Mouse (Mus musculus) megakaryocyte, embryonic 14.5 days (primary cell): ENCODE measurements around the gene Med12. TPM values are rescaled to one million over a fixed set of nuclear protein-coding genes. Genes with fewer than 3 reads are reported as not detected.

Experiments
- H3K27me3 ChIP-seq: replicated peaks from 2 replicates; pipeline ENCODE3; 2012; ENCODE audit warnings: inconsistent platforms
- H3K36me3 ChIP-seq: replicated peaks from 2 replicates; pipeline ENCODE3; 2012; ENCODE audit warnings: low read length, inconsistent platforms, mixed read lengths
- H3K4me1 ChIP-seq: 2 replicates; pipeline ENCODE4 v1.6.1; 2012; ENCODE audit warnings: inconsistent platforms
- H3K4me3 ChIP-seq: replicated peaks from 2 replicates; pipeline ENCODE3; 2012; ENCODE audit warnings: moderate library complexity, mild to moderate bottlenecking, inconsistent platforms
- H3K9me3 ChIP-seq: 2 replicates; pipeline ENCODE4 v1.6.1; 2012; ENCODE audit warnings: inconsistent platforms
- FLI1 ChIP-seq: IDR thresholded peaks from 2 replicates; pipeline ENCODE4 v1.6.1; 2012; ENCODE audit warnings: low read length, inconsistent platforms, mixed read lengths
- GATA1 ChIP-seq: IDR thresholded peaks from 3 replicates; pipeline ENCODE4 v1.6.1; 2012; ENCODE audit warnings: mixed read lengths, low read length, inconsistent platforms, borderline replicate concordance
- polyA plus RNA-seq: library from polyadenylated mRNA; stranded (reverse); fragments of >175 nt; gene quantifications from 2 replicates; pipeline ENCODE4 v1.2.3, GENCODE M21; 2012; ENCODE audit warnings: low replicate concordance; ENCODE audit not compliant: insufficient read depth

The Med12 gene
- polyA plus RNA-seq, result 38.3 and 44.1 TPM in 2 replicates

DNA sequence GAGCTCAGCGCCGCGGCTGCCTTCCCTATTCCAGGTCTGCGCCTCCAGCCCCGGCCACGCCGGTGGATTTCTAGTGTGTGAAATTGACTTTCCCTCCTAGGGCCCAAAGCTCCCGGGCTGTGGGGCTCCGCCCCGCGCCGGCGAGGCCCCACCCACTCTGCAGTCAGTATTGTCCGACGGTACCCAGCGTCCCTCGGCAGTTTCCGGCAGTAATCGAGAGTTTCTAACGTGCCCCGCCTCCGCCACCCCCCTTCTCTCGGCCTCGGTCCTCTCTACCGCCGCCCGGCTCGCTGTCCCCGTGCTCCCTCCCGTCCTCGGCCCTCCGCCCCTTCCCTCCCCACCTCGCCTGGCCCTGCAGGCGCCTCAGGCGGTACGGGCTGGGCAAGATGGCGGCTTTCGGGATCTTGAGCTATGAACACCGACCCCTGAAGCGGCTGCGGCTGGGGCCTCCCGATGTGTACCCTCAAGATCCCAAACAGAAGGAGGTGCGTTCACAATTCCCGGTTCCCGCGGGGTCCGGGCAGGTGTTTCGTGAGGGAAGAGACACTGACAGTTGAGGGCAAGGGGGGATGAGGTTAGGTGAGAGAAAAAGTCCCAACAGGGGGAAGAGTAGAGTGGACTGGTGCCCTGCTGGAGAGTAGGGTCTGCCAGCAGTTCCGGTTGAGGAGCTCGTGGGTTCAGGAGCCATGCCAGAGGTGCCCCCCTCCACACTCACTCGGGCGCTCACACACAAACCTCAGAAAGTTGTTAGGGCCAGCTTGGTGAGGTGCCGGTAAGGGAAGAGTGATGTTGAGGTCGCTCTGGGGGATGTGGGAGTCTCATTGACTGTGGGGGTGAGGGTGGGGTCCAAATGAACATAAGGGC lies at the start of gene Med12:
Gene Med12 (plus strand): TSS at position 156 of the 864 bp plus-strand sequence.
- peaks cover 40% of the 10 kb centered on the region for H3K36me3 ChIP-seq
- H3K4me3 ChIP-seq, result peak within 1 kb of the TSS; percentile 89
- TF ChIP-seq FLI1, result no peak
- no peak for TF ChIP-seq GATA1
- H3K4me1 ChIP-seq, result peaks cover 10% of the 10 kb centered on the region
- peaks cover 20% of the 10 kb centered on the region for H3K27me3 ChIP-seq
- H3K9me3 ChIP-seq, result no peaks in the 10 kb centered on the region

DNA sequence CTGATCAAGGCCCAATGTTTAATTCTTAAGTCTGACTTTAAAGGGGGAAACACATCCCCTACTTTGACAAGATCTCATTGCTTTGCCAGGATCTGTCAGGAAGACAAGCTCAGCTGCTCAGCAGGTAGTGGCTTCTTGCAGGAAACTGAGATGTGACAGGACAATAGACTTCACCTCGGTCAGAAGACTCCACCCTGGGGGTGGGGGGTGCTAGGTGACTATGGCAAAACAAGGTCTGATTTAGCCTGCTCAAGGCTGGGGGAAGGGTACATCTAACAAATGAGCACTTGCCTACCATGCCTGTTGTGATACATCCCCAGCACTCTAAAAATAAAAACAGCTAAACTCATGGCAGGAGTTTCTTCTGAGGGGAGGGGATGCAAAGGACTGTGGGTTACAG lies 28.8 kb upstream of the Med12 start:
- Histone ChIP-seq H3K9me3 (no peaks in the 10 kb centered on the region), H3K4me1 (no peaks in the 10 kb centered on the region), H3K4me3 (no peak overlapping the region), H3K36me3 (no peaks in the 10 kb centered on the region), H3K27me3 (peaks cover 26% of the 10 kb centered on the region)
- TF ChIP-seq FLI1 (no peak), GATA1 (no peak)

DNA sequence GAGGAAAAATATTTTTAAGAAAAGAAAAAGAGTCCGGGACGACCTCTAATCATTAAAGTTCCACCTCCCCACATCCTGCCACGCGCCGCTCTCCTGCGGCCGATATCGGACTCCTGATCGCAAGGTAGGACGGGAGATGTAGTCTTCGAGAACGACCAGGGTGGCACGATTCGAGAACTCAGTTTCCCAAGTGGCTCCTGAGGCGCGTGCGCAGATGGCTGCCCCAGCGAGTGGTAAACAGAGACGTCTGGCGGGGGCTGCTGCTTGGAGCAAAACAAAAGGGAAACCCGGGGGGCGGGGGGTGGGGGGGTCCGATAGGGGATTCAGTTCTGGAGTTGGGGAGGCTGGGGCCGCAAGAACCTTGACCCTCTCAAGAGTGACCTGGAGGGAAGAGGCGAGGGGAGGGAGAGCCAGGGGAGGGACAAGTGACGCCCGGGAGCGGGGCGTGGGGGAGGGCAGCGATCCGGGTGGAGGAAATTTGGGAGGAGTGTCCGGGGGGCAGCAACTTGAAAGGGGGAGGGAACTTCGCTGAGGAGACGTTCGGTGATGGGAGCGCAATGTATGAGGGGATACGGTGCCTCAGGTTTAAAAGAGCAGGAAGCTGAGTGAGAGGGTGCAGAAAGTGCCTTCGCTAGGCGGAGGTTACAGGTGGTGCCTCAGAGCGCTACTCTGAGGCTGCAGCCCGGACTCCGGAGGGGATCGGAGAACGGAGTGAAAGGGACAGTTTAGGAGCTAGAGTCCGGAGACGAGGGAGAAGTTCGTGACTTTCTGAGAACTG lies 19.7 kb upstream of the Med12 start, which contains the start of gene Foxo4:
Gene Foxo4 (plus strand): TSS at position 577 of the 778 bp plus-strand sequence.
- Histone ChIP-seq H3K4me3 (peak within 1 kb of the TSS; percentile 94), H3K9me3 (peaks cover 21% of the 10 kb centered on the region), H3K4me1 (peaks cover 4% of the 10 kb centered on the region; the same call in 1 of the 2 replicates), H3K27me3 (peaks cover 31% of the 10 kb centered on the region), H3K36me3 (peaks cover 17% of the 10 kb centered on the region)
- TF ChIP-seq GATA1, result no peak
- TF ChIP-seq FLI1, result no peak

DNA sequence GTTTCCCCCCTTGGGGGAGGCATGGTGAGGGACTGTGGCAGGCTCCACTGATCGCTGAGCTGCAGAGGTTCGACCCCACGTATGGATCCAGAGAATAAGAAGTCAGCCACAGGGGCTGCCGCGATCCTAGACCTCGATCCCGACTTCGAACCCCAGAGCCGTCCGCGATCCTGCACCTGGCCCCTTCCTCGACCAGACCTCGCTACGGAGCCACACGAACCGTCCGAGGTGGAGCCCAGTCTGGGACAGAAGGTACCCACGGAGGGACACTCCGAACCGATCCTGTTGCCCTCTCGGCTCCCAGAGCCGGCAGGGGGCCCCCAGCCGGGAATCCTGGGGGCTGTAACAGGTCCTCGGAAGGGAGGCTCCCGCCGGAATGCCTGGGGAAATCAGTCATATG lies 19.1 kb upstream of the Med12 start:
- H3K27me3 ChIP-seq, result peaks cover 28% of the 10 kb centered on the region
- peaks cover 4% of the 10 kb centered on the region; the same call in 1 of the 2 replicates for H3K4me1 ChIP-seq
- H3K9me3 ChIP-seq, result peaks cover 21% of the 10 kb centered on the region
- H3K4me3 ChIP-seq, result peak overlapping the region; percentile 94
- H3K36me3 ChIP-seq, result peaks cover 23% of the 10 kb centered on the region
- TF ChIP-seq FLI1 (no peak), GATA1 (no peak)

DNA sequence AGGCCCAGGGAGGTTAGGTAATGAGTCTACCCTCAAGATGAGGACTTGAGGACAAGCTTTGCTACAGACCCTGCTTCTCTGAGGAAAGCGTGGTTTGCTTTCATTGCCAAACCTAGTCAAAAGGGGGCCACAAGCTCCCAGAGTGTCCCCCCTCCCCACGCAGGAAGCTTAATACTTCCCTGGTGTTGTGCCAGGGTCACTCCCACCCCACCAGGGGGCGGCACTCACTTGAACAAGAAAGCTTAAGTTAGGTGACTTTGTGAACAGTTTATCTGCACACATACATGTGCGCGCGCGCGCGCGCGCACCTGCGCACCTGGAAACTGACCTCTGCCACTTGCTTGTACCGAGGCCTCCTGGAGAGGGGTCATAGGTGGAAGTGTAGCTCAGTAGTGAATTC lies 17.2 kb upstream of the Med12 start:
- Histone ChIP-seq H3K4me1 (peaks cover 16% of the 10 kb centered on the region), H3K36me3 (peaks cover 23% of the 10 kb centered on the region), H3K27me3 (peaks cover 30% of the 10 kb centered on the region), H3K9me3 (peaks cover 21% of the 10 kb centered on the region), H3K4me3 (no peak overlapping the region)
- no peak for TF ChIP-seq FLI1
- no peak for TF ChIP-seq GATA1

DNA sequence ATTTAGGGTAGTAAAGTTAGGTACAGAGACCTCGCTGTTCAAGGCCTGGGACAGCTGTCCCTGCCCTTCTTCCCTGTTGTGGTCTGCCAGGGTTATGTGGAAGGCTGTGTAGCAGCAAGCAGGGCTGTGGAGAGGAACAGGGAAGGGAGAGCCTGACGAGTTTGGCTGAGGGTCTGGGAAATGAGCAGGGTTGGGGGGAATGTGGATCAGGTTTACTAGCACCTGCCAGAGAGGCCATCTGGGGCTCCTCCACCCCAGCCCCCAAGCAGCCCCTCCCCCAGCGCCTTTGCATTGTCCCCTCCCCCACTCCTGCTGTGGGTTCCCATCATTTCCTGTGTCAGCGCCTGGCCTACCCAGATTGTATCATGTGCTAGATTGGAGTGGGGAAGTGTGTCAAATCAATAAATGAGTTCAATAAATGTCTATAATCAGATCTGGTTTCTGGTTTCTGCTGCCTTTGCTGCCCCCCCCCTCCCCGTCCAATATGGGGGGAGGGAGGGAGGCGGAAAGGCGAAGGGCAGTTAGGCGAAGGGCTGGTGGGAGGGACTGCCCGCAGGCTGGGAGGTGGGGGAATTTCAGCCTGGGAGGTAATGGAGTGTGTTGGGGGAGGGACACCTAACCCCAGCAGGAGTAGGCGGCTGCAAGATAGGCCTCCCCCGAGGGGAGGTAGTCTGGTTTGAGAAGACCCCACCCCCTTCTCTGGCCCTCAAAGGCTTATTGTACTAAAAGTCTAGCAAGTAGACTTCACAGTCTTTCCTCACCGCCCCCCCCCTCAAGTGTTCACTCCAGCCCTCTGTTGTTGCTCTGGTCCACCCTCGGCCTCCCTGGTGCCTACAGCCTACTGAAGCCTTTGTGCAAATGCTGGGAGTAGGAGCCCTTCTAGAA lies 13.1 kb upstream of the Med12 start:
- peaks cover 2% of the 10 kb centered on the region; the same call in 1 of the 2 replicates for H3K9me3 ChIP-seq
- peaks cover 35% of the 10 kb centered on the region for H3K27me3 ChIP-seq
- peaks cover 24% of the 10 kb centered on the region for H3K4me1 ChIP-seq
- TF ChIP-seq GATA1 (no peak), FLI1 (no peak)
- peaks cover 42% of the 10 kb centered on the region for H3K36me3 ChIP-seq
- H3K4me3 ChIP-seq, result peak overlapping the region; percentile 33

DNA sequence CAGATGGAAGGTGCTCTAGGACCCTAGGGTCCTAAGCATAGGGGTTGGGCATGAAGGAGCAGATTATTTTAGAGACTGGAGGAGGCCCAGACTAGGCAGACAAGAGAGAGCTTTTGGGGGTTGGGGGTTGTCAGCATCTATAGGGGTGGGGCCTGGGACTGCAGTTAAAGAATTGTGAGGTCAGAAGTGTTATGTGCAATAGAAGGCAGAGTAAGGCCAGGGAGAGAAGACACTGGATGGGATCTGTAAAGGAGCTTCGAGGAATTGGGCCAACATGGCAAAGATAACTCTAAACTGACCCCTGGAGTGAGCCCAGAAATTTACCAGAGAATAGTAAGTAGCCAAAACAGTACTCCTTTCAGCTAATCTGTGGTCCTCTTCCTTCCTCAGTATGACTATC lies 9.9 kb upstream of the Med12 start, which contains the start of gene Gm614:
Gene Gm614 (minus strand): TSS at position 101 of the 400 bp plus-strand sequence.
- Histone ChIP-seq H3K4me3 (no peak within 1 kb of the TSS), H3K36me3 (peaks cover 32% of the 10 kb centered on the region), H3K27me3 (peaks cover 34% of the 10 kb centered on the region), H3K4me1 (peaks cover 52% of the 10 kb centered on the region), H3K9me3 (no peaks in the 10 kb centered on the region)
- no peak for TF ChIP-seq GATA1
- TF ChIP-seq FLI1, result no peak

DNA sequence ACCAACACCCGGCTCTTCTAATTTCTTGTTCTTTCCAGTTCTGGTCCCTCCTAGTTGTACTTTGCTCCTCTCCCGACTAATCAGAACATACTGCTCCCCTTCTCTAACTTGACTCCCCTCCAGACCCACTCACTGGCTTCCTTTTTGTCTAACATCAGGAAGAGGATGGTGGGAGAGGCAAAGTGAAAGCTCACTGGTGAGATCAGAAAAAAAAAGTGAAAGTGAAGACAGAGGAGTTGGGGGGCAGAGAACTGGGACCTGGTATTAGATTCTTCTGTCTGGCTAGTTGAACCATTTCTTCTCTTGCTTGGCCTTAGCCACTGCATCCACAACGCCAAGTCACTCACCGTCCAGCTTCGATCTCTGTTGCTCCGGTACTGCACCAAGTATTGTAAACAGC lies 7.2 kb upstream of the Med12 start:
- no peak for TF ChIP-seq GATA1
- TF ChIP-seq FLI1, result no peak
- Histone ChIP-seq H3K9me3 (no peaks in the 10 kb centered on the region), H3K36me3 (peaks cover 24% of the 10 kb centered on the region), H3K4me3 (peak overlapping the region; percentile 59), H3K27me3 (peaks cover 33% of the 10 kb centered on the region), H3K4me1 (peaks cover 40% of the 10 kb centered on the region)
